Mouse (Mus musculus) myocyte (in vitro differentiated cells): ENCODE measurements around the gene Cav1. TPM values are rescaled to one million over a fixed set of nuclear protein-coding genes. Genes with fewer than 3 reads are reported as not detected.

Source experiments
- H3K27me3 ChIP-seq: one replicate; pipeline ENCODE4 v1.6.1; 2011; ENCODE audit not compliant: control insufficient read depth, insufficient read depth, insufficient read length
- H3K36me3 ChIP-seq: one replicate; pipeline ENCODE4 v1.6.1; 2011; ENCODE audit not compliant: control insufficient read depth, insufficient read depth
- H3K4me2 ChIP-seq: one replicate; pipeline ENCODE4 v1.6.1; 2011; ENCODE audit warnings: low read depth, control low read depth
- H3K4me3 ChIP-seq: one replicate; pipeline ENCODE4 v1.5.1; 2011; ENCODE audit warnings: mild to moderate bottlenecking, control low read depth, moderate library complexity
- H3K79me2 ChIP-seq: one replicate; pipeline ENCODE4 v1.6.1; 2011; ENCODE audit not compliant: control insufficient read depth, insufficient read depth
- H3ac ChIP-seq: one replicate; pipeline ENCODE4 v1.6.1; 2011; ENCODE audit not compliant: control insufficient read depth, insufficient read length
- CEBPB ChIP-seq: IDR thresholded peaks from 2 replicates; pipeline ENCODE4 v1.6.1; 2011; ENCODE audit warnings: mild to moderate bottlenecking, moderate library complexity; ENCODE audit not compliant: poor library complexity, insufficient read depth, severe bottlenecking
- E2F4 ChIP-seq: IDR thresholded peaks from one replicate; pipeline ENCODE4 v1.6.1; 2011; ENCODE audit warnings: mild to moderate bottlenecking, control low read depth, moderate library complexity; ENCODE audit not compliant: insufficient read depth
- MAX ChIP-seq: IDR thresholded peaks from one replicate; pipeline ENCODE4 v1.6.1; 2011; ENCODE audit warnings: low read depth, mild to moderate bottlenecking, control low read depth
- MYOD1 ChIP-seq, 3 experiments: IDR thresholded peaks; one replicate each; pipeline ENCODE4 v1.6.1; 2011; ENCODE audit warnings: control low read depth in 2 of 3, low read depth in 2 of 3, mild to moderate bottlenecking in 2 of 3, moderate library complexity in 1 of 3; ENCODE audit not compliant: insufficient read length in 2 of 3, control insufficient read depth in 1 of 3
- MYOG ChIP-seq, 3 experiments: IDR thresholded peaks; one replicate each; pipeline ENCODE4 v1.6.1; 2011; ENCODE audit warnings: control low read depth in 2 of 3, low read depth in 2 of 3, mild to moderate bottlenecking in 2 of 3; ENCODE audit not compliant: insufficient read length in 2 of 3, control insufficient read depth in 1 of 3, insufficient read depth in 1 of 3
- POLR2A ChIP-seq: IDR thresholded peaks from one replicate; pipeline ENCODE4 v1.6.1; 2011; ENCODE audit warnings: low read depth, mild to moderate bottlenecking, control low read depth, moderate library complexity; ENCODE audit not compliant: insufficient read length
- POLR2AphosphoS2 ChIP-seq: IDR thresholded peaks from one replicate; pipeline ENCODE4 v1.6.1; 2011; ENCODE audit warnings: low read depth, control low read depth; ENCODE audit not compliant: insufficient read length
- REST ChIP-seq: IDR thresholded peaks from one replicate; pipeline ENCODE4 v1.6.1; 2011; ENCODE audit warnings: mild to moderate bottlenecking, control low read depth, moderate library complexity; ENCODE audit not compliant: insufficient read depth, insufficient read length
- SRF ChIP-seq: IDR thresholded peaks from one replicate; pipeline ENCODE4 v1.6.1; 2011; ENCODE audit warnings: low read depth; ENCODE audit not compliant: control insufficient read depth, insufficient read length
- TCF12 ChIP-seq: IDR thresholded peaks from one replicate; pipeline ENCODE4 v1.6.1; 2011; ENCODE audit warnings: mild to moderate bottlenecking, control low read depth; ENCODE audit not compliant: poor library complexity, insufficient read depth, severe bottlenecking
- TCF3 ChIP-seq: IDR thresholded peaks from one replicate; pipeline ENCODE4 v1.6.1; 2011; ENCODE audit warnings: low read depth, control low read depth; ENCODE audit not compliant: insufficient read length
- USF1 ChIP-seq: IDR thresholded peaks from one replicate; pipeline ENCODE4 v1.6.1; 2011; ENCODE audit warnings: low read depth, mild to moderate bottlenecking, control low read depth, moderate library complexity
- polyA plus RNA-seq: library from polyadenylated mRNA; unstranded; fragments of >200 nt; fragmentation: generic; extraction: Trizol; gene quantifications from one replicate; pipeline ENCODE4 v1.2.1, GENCODE M21; 2012; ENCODE audit warnings: missing spikeins

Gene Cav1
- polyA plus RNA-seq, result 64.7 TPM

DNA sequence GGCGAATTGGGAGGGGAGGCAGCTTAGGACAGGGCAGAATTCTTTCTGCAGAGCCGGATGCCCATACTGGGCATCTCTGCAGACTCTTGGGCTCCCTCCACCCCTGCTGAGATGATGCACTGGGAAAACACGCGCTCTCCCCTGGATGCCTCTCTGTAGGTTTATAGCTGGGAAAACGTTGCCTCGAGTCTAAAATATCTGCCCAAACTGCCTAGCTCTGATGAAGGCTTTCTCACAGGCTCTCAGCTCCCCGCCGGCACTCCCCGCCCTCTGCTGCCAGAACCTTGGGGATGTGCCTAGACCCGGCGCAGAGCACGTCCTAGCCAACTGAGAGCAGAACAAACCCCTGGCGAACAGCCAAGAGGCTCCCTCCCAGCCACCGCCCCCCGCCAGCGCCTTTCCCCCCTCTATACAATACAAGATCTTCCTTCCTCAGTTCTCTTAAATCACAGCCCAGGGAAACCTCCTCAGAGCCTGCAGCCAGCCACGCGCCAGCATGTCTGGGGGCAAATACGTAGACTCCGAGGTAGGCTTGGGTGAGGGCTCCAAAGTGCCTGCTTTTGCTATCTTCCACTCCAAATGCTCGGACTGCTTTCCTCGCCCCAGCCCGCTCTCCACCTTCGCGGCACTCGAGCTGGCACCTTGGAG is at the start of gene Cav1:
Cav1 (plus strand) TSS at position 382 of the 648 bp plus-strand sequence.
- H3K27me3 ChIP-seq, result no peaks in the 10 kb centered on the region
- H3K4me2 ChIP-seq, result peak within 1 kb of the TSS; percentile 97
- H3K36me3 ChIP-seq, result no peaks in the 10 kb centered on the region
- peak within 1 kb of the TSS; percentile 1 for H3ac ChIP-seq
- H3K79me2 ChIP-seq, result peaks cover 21% of the 10 kb centered on the region
- TF ChIP-seq MYOG (IDR thresholded peaks at IDR 0.05; ENCODE audit: control insufficient read depth in 1 of 3, insufficient read depth in 1 of 3, insufficient read length in 2 of 3, low read depth in 2 of 3), result no peak
- no peak for TF ChIP-seq CEBPB
- TF ChIP-seq USF1, result no peak
- no peak for TF ChIP-seq SRF
- peak; percentile 39 for TF ChIP-seq POLR2A
- TF ChIP-seq TCF3, result no peak
- no peak for TF ChIP-seq REST
- H3K4me3 ChIP-seq, result peak within 1 kb of the TSS; percentile 68

- no peak overlapping the region for H3ac ChIP-seq
- no peaks in the 10 kb centered on the region for H3K79me2 ChIP-seq
- no peak overlapping the region for H3K4me2 ChIP-seq
- H3K27me3 ChIP-seq, result no peaks in the 10 kb centered on the region
- no peak for TF ChIP-seq POLR2AphosphoS2
- no peak for TF ChIP-seq POLR2A
- TF ChIP-seq USF1, result no peak
- no peak for TF ChIP-seq E2F4
- TF ChIP-seq TCF12, result no peak
- TF ChIP-seq SRF, result no peak
- no peak for TF ChIP-seq MYOG (IDR thresholded peaks at IDR 0.05; ENCODE audit: control insufficient read depth in 1 of 3, insufficient read depth in 1 of 3, insufficient read length in 2 of 3, low read depth in 2 of 3)
- no peak for TF ChIP-seq REST
- no peak for TF ChIP-seq CEBPB
- TF ChIP-seq MAX, result no peak
- no peak for TF ChIP-seq TCF3
- TF ChIP-seq MYOD1 (IDR thresholded peaks at IDR 0.05; ENCODE audit: control insufficient read depth in 1 of 3, insufficient read length in 2 of 3, low read depth in 2 of 3), result no peak
- H3K36me3 ChIP-seq, result no peaks in the 10 kb centered on the region
- H3K4me3 ChIP-seq, result no peak overlapping the region
Measured at GRCm38 (mm10) chr6:17258142-17258541, 48.0 kb upstream of the Cav1 start.

- Histone ChIP-seq H3K4me3 (no peak overlapping the region), H3K4me2 (no peak overlapping the region), H3K79me2 (no peaks in the 10 kb centered on the region), H3K27me3 (no peaks in the 10 kb centered on the region), H3ac (no peak overlapping the region), H3K36me3 (no peaks in the 10 kb centered on the region)
- TF ChIP-seq MYOG (IDR thresholded peaks at IDR 0.05; ENCODE audit: control insufficient read depth in 1 of 3, insufficient read depth in 1 of 3, insufficient read length in 2 of 3, low read depth in 2 of 3) (no peak), TCF12 (no peak), REST (no peak), POLR2AphosphoS2 (no peak), POLR2A (no peak), TCF3 (no peak), MYOD1 (IDR thresholded peaks at IDR 0.05; ENCODE audit: control insufficient read depth in 1 of 3, insufficient read length in 2 of 3, low read depth in 2 of 3) (no peak), E2F4 (no peak), MAX (no peak), CEBPB (no peak), USF1 (no peak), SRF (no peak)
Measured at GRCm38 (mm10) chr6:17258911-17259310, 47.2 kb upstream of the Cav1 start.

DNA sequence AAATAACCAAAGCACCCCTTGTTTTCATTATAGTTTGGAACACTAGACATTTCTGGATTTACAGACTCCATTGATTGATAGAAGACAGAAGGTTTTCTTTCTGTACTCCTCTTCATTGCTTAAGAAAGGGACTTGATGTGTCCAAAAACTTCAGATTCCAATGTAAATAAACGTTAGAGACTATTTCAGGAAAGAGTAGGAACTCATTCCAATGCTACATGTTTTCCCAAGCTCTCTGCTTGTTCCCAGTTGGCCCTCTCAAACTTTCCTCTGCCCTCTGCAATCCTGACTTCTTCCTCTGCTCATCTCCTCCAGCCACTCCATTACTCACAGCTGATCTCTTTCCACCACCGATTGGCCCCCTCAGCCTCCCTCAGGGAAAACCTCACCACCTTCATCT is 43.3 kb upstream of the Cav1 start:
- TF ChIP-seq SRF, result no peak
- Histone ChIP-seq H3K79me2 (no peaks in the 10 kb centered on the region), H3K36me3 (no peaks in the 10 kb centered on the region), H3K4me2 (no peak overlapping the region), H3K27me3 (no peaks in the 10 kb centered on the region), H3ac (no peak overlapping the region), H3K4me3 (no peak overlapping the region)

DNA sequence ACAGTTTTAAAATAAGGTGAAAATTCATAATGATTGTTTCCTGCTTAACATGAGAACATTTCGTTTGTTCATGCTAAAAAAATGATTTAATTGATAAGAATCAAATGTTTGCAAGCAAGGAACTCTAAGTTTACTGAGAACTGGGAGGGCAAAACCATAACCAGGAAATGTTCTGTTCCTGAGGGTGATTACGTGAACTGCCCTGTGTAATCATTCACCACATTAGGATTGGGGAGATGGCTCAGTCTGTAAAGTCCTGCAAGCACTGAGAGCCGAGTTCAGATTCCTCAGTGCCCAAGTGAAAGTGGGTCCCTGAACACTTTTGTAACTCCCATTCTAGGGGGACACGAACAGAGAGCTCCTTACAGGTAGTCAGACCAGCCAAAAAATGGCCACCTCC is 41.1 kb upstream of the Cav1 start:
- TF ChIP-seq REST (no peak), POLR2A (no peak), MYOD1 (IDR thresholded peaks at IDR 0.05; ENCODE audit: control insufficient read depth in 1 of 3, insufficient read length in 2 of 3, low read depth in 2 of 3) (no peak), POLR2AphosphoS2 (no peak), TCF3 (no peak), MAX (no peak), SRF (no peak), E2F4 (no peak), TCF12 (no peak), CEBPB (no peak), MYOG (IDR thresholded peaks at IDR 0.05; ENCODE audit: control insufficient read depth in 1 of 3, insufficient read depth in 1 of 3, insufficient read length in 2 of 3, low read depth in 2 of 3) (no peak), USF1 (no peak)
- no peak overlapping the region for H3K4me2 ChIP-seq
- no peaks in the 10 kb centered on the region for H3K27me3 ChIP-seq
- no peak overlapping the region for H3K4me3 ChIP-seq
- H3K36me3 ChIP-seq, result no peaks in the 10 kb centered on the region
- H3ac ChIP-seq, result no peak overlapping the region
- no peaks in the 10 kb centered on the region for H3K79me2 ChIP-seq
